Mouse (Mus musculus): ENCODE results near the gene Hsp90aa1. TPM values are rescaled to one million over a fixed set of nuclear protein-coding genes. Genes with fewer than 3 reads are reported as not detected.

Hsp90aa1 gene
- polyA plus RNA-seq, 1 experiment from 2014 or later: 576 TPM

GRCm38 (mm10) chr12:110687894-110688734 lies 14.4 kb downstream of the Hsp90aa1 start:
- in situ Hi-C loops (cut with MboI; ENCODE audit: low pct_unique_long_range_greater_than_20kb): loop anchor here (10.0 kb wide), 1 partner anchor 157 kb away; the partner anchor contains the start of gene Mok
- no peaks in the 10 kb centered on the region for H3K27me3 ChIP-seq
- DNase-seq (ENCODE audit: low read depth, low spot score): peak; percentile 69
- POLR2A ChIA-PET: interaction anchor here (0.6 kb wide), 1 partner anchor 81 kb away, joined by 3 read pairs; no protein-coding TSS in a partner anchor
- CTCF ChIA-PET: interaction anchor here (1.4 to 1.6 kb wide), 2 partner anchors 9 to 13 kb away, joined by 3 to 4 read pairs; no protein-coding TSS in a partner anchor
- peak; percentile 80 for ATAC-seq
- no peak for TF ChIP-seq CTCF (IDR thresholded peaks at IDR 0.05)

GRCm38 (mm10) chr12:110683580-110683979 lies 18.9 kb downstream of the Hsp90aa1 start:
- in situ Hi-C loops (cut with MboI; ENCODE audit: low pct_unique_long_range_greater_than_20kb): loop anchor here (10.0 kb wide), 1 partner anchor 161 kb away; the partner anchor contains the start of gene Mok

GRCm38 (mm10) chr12:110682561-110683299 lies 19.8 kb downstream of the Hsp90aa1 start, which contains the start of gene 1700001K19Rik:
TSS of gene 1700001K19Rik (minus strand) at chr12:110682619.
- no peak for DNase-seq (ENCODE audit: low read depth, low spot score)
- in situ Hi-C loops (cut with MboI; ENCODE audit: low pct_unique_long_range_greater_than_20kb): loop anchor here (10.0 kb wide), 1 partner anchor 162 kb away; the partner anchor contains the start of gene Mok
- no peaks in the 10 kb centered on the region for H3K27me3 ChIP-seq
- no peak for TF ChIP-seq CTCF (IDR thresholded peaks at IDR 0.05)
- POLR2A ChIA-PET: no interaction called here
- CTCF ChIA-PET: interaction anchor here (1.9 kb wide), 1 partner anchor 20 kb away, joined by 5 read pairs; the partner anchor contains the start of gene Hsp90aa1
- ATAC-seq: no peak

More at GRCm38 (mm10) chr12:110683580-110683979, 18.9 kb downstream of the Hsp90aa1 start:
- ChIA-PET POLR2A (no interaction called here), CTCF (no interaction called here)
- no peaks in the 10 kb centered on the region for H3K27me3 ChIP-seq
- no peak for TF ChIP-seq CTCF (IDR thresholded peaks at IDR 0.05)
- no peak for DNase-seq (ENCODE audit: low read depth, low spot score)
- no peak for ATAC-seq

DNA sequence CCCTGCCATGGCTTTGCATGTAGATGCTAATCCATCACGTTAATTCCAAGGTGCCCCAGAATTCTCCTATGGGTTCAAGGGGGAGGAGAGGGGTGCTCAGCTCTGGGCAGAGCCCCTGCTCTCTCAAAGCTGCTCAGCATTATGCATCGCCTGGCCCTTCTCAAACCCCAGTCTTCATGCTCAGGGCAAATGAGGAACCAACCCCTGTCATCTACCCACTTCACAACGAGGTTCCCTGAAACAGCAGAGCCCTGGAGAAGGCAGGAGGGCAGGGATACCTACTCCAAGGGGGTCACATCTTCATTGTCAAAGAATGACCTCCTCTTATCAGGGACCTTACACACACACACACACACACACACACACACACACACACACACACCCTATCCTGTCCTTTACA lies 20.6 kb downstream of the Hsp90aa1 start:
- CTCF ChIA-PET: interaction anchor here (1.9 kb wide), 1 partner anchor 21 kb away, joined by 5 read pairs; the partner anchor contains the start of gene Hsp90aa1
- DNase-seq (ENCODE audit: low read depth, low spot score) (no peak), ATAC-seq (no peak)
- no peaks in the 10 kb centered on the region for H3K27me3 ChIP-seq
- no peak for TF ChIP-seq CTCF (IDR thresholded peaks at IDR 0.05)
- POLR2A ChIA-PET: no interaction called here
- in situ Hi-C loops (cut with MboI; ENCODE audit: low pct_unique_long_range_greater_than_20kb): loop anchor here (10.0 kb wide), 1 partner anchor 163 kb away; the partner anchor contains the start of gene Mok

DNA sequence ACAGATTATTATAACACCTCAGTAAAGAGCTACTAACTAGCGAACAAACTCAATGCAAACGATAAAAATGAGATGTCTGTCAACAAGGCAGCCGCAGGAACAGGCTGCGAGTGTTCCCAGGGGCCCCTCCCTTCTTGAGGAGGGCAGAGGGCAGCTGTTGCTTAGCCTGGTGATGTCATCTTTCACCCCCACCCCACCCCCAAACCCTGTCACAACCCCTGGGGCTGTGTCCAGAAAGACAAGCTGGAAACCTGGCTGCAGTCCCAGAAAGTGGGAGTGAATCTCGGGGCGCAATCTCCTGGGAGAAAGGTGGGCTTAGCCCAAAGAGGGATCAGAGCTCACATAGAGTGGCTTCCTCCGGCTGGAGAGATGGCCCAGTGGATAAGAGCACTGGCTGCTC lies 21.3 kb downstream of the Hsp90aa1 start:
- ChIA-PET CTCF (interaction anchor here (1.9 kb wide), 1 partner anchor 22 kb away, joined by 5 read pairs; the partner anchor contains the start of gene Hsp90aa1), POLR2A (no interaction called here)
- TF ChIP-seq CTCF (IDR thresholded peaks at IDR 0.05): no peak
- H3K27me3 ChIP-seq: no peaks in the 10 kb centered on the region
- ATAC-seq (no peak), DNase-seq (ENCODE audit: low read depth, low spot score) (no peak)
- in situ Hi-C loops (cut with MboI; ENCODE audit: low pct_unique_long_range_greater_than_20kb): loop anchor here (10.0 kb wide), 1 partner anchor 164 kb away; the partner anchor contains the start of gene Mok

- ChIA-PET CTCF (interaction anchor here (1.6 to 1.7 kb wide), 2 partner anchors 11 to 24 kb away, joined by 4 to 5 read pairs; no protein-coding TSS in a partner anchor), POLR2A (no interaction called here)
- in situ Hi-C loops (cut with MboI; ENCODE audit: low pct_unique_long_range_greater_than_20kb): no loop called here
- TF ChIP-seq CTCF (IDR thresholded peaks at IDR 0.05): no peak
- ATAC-seq: no peak
- no peaks in the 10 kb centered on the region for H3K27me3 ChIP-seq
- DNase-seq (ENCODE audit: low read depth, low spot score): no peak
These were observed 28.3 kb downstream of the Hsp90aa1 start for GRCm38 (mm10) chr12:110674243-110674642.

DNA sequence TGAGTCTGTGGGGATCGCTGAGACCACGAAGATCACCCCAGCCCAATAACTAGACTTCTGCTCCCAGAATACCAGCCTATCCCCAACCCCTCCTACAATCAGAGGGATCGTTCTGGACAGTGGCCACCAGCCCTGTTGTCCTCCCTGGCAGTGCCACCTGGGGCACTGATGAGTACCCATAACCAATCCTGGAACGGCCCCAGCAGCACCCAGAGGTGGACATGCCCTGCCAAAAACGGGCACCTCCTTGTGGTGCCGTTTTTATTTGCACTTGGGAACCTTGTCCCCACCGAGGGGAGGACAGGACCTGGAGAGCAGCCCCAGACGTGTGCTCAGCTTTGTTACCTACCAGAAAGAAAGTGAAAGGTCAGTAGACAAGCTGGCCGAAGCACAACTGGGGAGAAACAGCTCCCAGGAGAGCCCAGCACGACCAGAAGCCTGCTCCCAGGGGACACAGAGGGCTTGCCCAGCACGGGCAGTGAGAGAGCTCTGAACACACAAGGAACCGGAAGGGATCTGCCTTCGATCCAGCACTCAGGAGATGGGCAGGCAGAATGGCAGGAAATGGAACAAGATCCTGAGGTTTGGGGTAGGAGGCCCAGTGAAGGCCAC lies 35.0 kb downstream of the Hsp90aa1 start:
- no peak for TF ChIP-seq CTCF (IDR thresholded peaks at IDR 0.05)
- DNase-seq (ENCODE audit: low read depth, low spot score) (no peak), ATAC-seq (no peak)
- ChIA-PET POLR2A (no interaction called here), CTCF (interaction anchor here (1.4 kb wide), 1 partner anchor 16 kb away, joined by 3 read pairs; no protein-coding TSS in a partner anchor)
- H3K27me3 ChIP-seq: no peaks in the 10 kb centered on the region
- in situ Hi-C loops (cut with MboI; ENCODE audit: low pct_unique_long_range_greater_than_20kb): no loop called here

DNA sequence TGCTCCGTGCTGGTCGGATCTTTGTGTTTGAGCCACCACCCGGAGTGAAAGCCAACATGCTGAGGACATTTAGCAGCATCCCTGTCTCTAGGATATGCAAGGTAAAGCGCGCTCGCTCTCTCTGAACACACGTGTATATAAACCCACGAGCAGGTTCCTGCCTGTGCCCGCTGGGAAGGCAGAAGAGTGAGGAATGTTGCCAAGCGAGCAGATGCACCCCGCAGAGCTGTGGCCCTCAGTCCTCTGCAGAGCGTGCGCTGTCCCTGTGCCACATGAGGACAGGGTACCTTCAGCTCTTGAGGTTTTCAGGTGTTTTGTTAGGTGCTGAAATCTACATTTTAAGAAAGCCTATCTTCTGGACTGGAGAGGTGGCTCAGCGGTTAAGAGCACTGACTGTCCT lies 40.8 kb downstream of the Hsp90aa1 start:
- ChIA-PET POLR2A (no interaction called here), CTCF (no interaction called here)
- in situ Hi-C loops (cut with MboI; ENCODE audit: low pct_unique_long_range_greater_than_20kb): no loop called here
- H3K27me3 ChIP-seq: no peaks in the 10 kb centered on the region
- TF ChIP-seq CTCF (IDR thresholded peaks at IDR 0.05): no peak
- no peak for ATAC-seq
- no peak for DNase-seq (ENCODE audit: low read depth, low spot score)

DNA sequence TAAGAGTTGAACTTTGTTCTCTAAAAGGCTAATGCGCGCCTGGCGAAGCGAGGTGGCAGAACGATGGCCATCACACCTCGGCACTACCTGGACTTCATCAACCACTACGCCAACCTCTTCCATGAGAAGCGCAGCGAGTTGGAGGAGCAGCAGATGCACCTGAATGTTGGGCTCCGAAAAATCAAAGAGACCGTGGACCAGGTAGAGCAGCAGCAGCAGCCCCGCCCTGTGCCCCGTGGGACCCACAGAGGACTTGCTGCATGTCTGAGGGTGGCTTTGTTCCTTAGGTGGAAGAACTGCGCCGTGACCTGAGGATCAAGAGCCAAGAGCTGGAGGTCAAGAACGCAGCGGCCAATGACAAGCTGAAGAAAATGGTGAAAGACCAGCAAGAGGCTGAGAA lies 51.1 kb downstream of the Hsp90aa1 start:
- DNase-seq (ENCODE audit: low read depth, low spot score): no peak
- H3K27me3 ChIP-seq: no peaks in the 10 kb centered on the region
- CTCF ChIA-PET: interaction anchor here (1.4 to 1.5 kb wide), 2 partner anchors 16 to 192 kb away, joined by 3 to 4 read pairs; no protein-coding TSS in a partner anchor
- ATAC-seq: no peak
- in situ Hi-C loops (cut with MboI; ENCODE audit: low pct_unique_long_range_greater_than_20kb): no loop called here
- POLR2A ChIA-PET: no interaction called here
- no peak for TF ChIP-seq CTCF (IDR thresholded peaks at IDR 0.05)

DNA sequence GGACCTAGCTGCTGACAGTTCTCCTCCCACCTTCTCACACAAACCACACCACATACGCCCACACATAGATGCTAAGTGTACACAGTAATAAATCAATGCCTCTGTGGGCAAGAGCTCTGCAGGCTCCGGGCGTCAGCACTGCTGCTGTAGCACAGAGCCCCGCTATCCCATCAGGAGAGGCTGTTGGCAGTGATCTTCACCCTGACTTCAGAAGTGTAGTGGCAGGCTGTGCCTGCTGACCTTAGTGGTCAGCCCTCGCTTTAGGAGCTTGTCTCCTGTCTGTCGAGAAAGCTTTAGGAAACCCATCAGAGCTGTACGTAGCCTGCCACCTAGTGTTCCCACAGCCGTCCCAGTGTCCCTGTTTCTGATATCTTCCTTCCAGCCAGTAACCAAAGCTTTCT lies 52.3 kb downstream of the Hsp90aa1 start:
- TF ChIP-seq CTCF (IDR thresholded peaks at IDR 0.05): no peak
- in situ Hi-C loops (cut with MboI; ENCODE audit: low pct_unique_long_range_greater_than_20kb): no loop called here
- ChIA-PET CTCF (no interaction called here), POLR2A (no interaction called here)
- DNase-seq (ENCODE audit: low read depth, low spot score): no peak
- no peaks in the 10 kb centered on the region for H3K27me3 ChIP-seq
- ATAC-seq: no peak

Other genes with a start within 250 kb of the Hsp90aa1 start
- 188 TPM for gene Dync1h1, start 101.3 kb downstream of the Hsp90aa1 start, polyA plus RNA-seq (2021)
- 0.12 TPM for gene 1700001K19Rik, start 20.1 kb downstream of the Hsp90aa1 start, polyA plus RNA-seq (2021)
- gene Wdr20, start 35.2 kb upstream of the Hsp90aa1 start, polyA plus RNA-seq (2021): 30.2 TPM
- gene Mok, start 138.2 kb upstream of the Hsp90aa1 start, polyA plus RNA-seq (2021): 16.2 TPM
- 7.6 TPM for gene Zfp839, start 147.5 kb upstream of the Hsp90aa1 start, polyA plus RNA-seq (2021)
- 33.0 TPM for gene Cinp, start 186.4 kb upstream of the Hsp90aa1 start, polyA plus RNA-seq (2021)
- 7.4 TPM for gene Tecpr2, start 186.5 kb upstream of the Hsp90aa1 start, polyA plus RNA-seq (2021)